Comparison of ENCODE assay signal across 8 mouse cellular contexts in the genomic region with DNA sequence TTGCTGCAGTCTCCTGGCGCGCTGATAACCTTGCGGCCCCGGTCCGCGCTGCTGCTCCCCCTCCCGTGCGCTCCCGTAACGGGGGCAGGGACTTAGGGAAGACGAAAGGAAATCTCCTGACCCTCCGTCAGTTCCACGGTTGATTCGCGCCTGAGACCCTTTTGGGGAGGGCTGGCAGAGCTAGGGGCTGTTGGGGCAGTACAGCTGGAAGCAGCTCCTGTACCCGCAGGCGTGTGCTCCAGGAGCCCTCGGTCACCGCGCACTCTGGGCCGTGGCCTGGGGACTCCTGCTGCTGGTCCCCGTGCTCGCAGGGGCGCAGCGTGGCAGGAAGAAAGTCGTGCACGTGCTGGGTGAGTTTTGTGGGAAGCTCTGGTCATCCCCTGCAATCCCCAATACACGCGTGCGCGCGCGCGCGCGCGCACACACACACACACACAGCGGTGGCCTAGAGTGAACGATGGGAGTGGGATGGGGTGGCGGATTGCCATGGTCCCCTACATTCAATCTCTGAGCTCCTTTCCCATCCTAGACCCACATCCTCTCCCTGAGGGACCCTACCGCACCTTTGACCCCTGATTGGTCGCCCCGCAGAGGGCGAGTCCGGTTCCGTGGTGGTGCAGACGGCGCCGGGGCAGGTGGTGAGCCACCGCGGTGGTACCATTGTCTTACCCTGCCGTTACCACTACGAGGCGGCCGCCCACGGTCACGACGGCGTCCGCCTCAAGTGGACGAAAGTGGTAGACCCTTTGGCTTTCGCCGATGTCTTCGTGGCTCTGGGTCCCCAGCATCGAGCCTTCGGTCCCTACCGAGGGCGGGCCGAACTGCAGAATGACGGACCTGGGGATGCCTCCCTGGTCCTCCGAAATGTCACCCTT. TPM values are rescaled to one million over a fixed set of nuclear protein-coding genes. Genes with fewer than 3 reads are reported as not detected.
DNase-seq lines count a peak whose midpoint lies in the region; ATAC-seq and TF ChIP-seq lines count a peak whose summit lies in the region.

No protein-coding gene starts in this region.

- H3K9me3 ChIP-seq in forebrain, embryonic 16.5 days (ENCODE audit: control insufficient read depth, low read length), result no peaks in the 10 kb centered on the region
- H3K9me3 ChIP-seq in liver, postnatal 0 days (ENCODE audit: low read length), result no peaks in the 10 kb centered on the region

- no peaks in the 10 kb centered on the region for H3K36me3 ChIP-seq in liver, adult 2 months (ENCODE audit: control insufficient read depth, insufficient read depth, low read length)
- no peaks in the 10 kb centered on the region for H3K36me3 ChIP-seq in forebrain, embryonic 16.5 days (ENCODE audit: control insufficient read depth, insufficient read depth)
- H3K36me3 ChIP-seq in liver, postnatal 0 days (replicated peaks; ENCODE audit: insufficient read depth, low read length), result no peaks in the 10 kb centered on the region

- H3K79me2 ChIP-seq in liver, adult 2 months (ENCODE audit: control insufficient read depth, insufficient read depth, low read length), result no peaks in the 10 kb centered on the region

- no peak for TF ChIP-seq EP300 in liver, postnatal 0 days (IDR thresholded peaks at IDR 0.05; ENCODE audit: low read depth)

- H3K4me2 ChIP-seq in forebrain, embryonic 16.5 days (ENCODE audit: low read length), result peak overlapping the region; percentile 86
- peak overlapping the region; percentile 68 for H3K4me2 ChIP-seq in liver, postnatal 0 days (ENCODE audit: low read depth, low read length)

- no peak overlapping the region for H3K27ac ChIP-seq in liver, adult 2 months (replicated peaks; ENCODE audit: insufficient read depth, low read depth, low read length)
- H3K27ac ChIP-seq in forebrain, embryonic 16.5 days (ENCODE audit: low read length), result no peak overlapping the region
- no peak overlapping the region for H3K27ac ChIP-seq in liver, postnatal 0 days (ENCODE audit: low read depth)

- WGBS in liver, adult 2 months, result 8% methylated on average over 71 of the region's 71 CpGs
- WGBS in forebrain, embryonic 16.5 days, result under 1% methylated on average over 71 of the region's 71 CpGs
- WGBS in liver, postnatal 0 days (ENCODE audit: insufficient replicate concordance), result 3% methylated on average over 71 of the region's 71 CpGs

- no peak for ATAC-seq in forebrain, embryonic 16.5 days
- no peak for ATAC-seq in liver, postnatal 0 days
- no peak for ATAC-seq in megakaryocyte-erythroid progenitor cell, adult 5-6 weeks (replicated peaks; ENCODE audit: low FRiP score, low TSS enrichment, poor library complexity, severe bottlenecking)

- TF ChIP-seq CTCF in liver, adult 2 months (IDR thresholded peaks at IDR 0.05; ENCODE audit: low read depth, low read length), result no peak
- TF ChIP-seq CTCF in liver, postnatal 0 days (IDR thresholded peaks at IDR 0.05; ENCODE audit: low read depth), result no peak

- peak overlapping the region; percentile 60 for H3K4me3 ChIP-seq in liver, adult 2 months (ENCODE audit: insufficient read depth, low read depth, low read length)
- H3K4me3 ChIP-seq in forebrain, embryonic 16.5 days (replicated peaks; ENCODE audit: low read length), result peak overlapping the region; percentile 46
- H3K4me3 ChIP-seq in liver, postnatal 0 days (ENCODE audit: low read depth, low read length), result peak overlapping the region; percentile 41

- peak overlapping the region; percentile 63 for H3K9ac ChIP-seq in liver, adult 2 months (ENCODE audit: low read depth, low read length)
- peak overlapping the region; percentile 26 for H3K9ac ChIP-seq in forebrain, embryonic 16.5 days (replicated peaks; ENCODE audit: low read depth, low read length)
- H3K9ac ChIP-seq in liver, postnatal 0 days (replicated peaks), result no peak overlapping the region; the same call in 1 of the 2 replicates

- no peak for TF ChIP-seq POLR2A in liver, adult 2 months (IDR thresholded peaks at IDR 0.05; ENCODE audit: extremely low read depth, insufficient read depth, low read length)

- H3K4me1 ChIP-seq in liver, adult 2 months (ENCODE audit: control insufficient read depth, insufficient read depth, low read length), result no peaks in the 10 kb centered on the region; the same call in none of the 2 replicates
- H3K4me1 ChIP-seq in forebrain, embryonic 16.5 days (replicated peaks; ENCODE audit: control insufficient read depth, insufficient read depth, low read length), result peaks cover 27% of the 10 kb centered on the region
- H3K4me1 ChIP-seq in liver, postnatal 0 days (ENCODE audit: insufficient read depth), result peaks cover 20% of the 10 kb centered on the region

- DNase-seq in liver, adult 2 months (ENCODE audit: extremely low read depth, low read depth, low spot score), result no peak
- no peak for DNase-seq in liver
- peak; percentile 61 for DNase-seq in cerebellum, adult 9-10 months
- no peak for DNase-seq in liver, postnatal 0 days
- no peak for DNase-seq in layer of hippocampus, adult 11-12 months (ENCODE audit: low spot score)
- no peak for DNase-seq in spleen, adult 12 weeks (ENCODE audit: low spot score)

- peaks cover 6% of the 10 kb centered on the region for H3K27me3 ChIP-seq in liver, adult 2 months (ENCODE audit: control insufficient read depth, insufficient read depth, low read length)
- H3K27me3 ChIP-seq in forebrain, embryonic 16.5 days (replicated peaks; ENCODE audit: control insufficient read depth, insufficient read depth, low read length), result peaks cover 68% of the 10 kb centered on the region
- peaks cover 77% of the 10 kb centered on the region for H3K27me3 ChIP-seq in liver, postnatal 0 days (ENCODE audit: insufficient read depth, low read length)

RNA-seq across cellular contexts. Expression of a gene that starts 1.2 kb away (rescaled TPM):
- total RNA-seq in liver, adult 2 months (2014; rRNA removed), result 2.2 and 4.2 TPM in 2 replicates
- polyA plus RNA-seq in liver, adult 2 months (2012; rRNA removed), result 4.4 and 8.8 TPM in 2 replicates
- polyA plus RNA-seq in forebrain, embryonic 16.5 days (2015; fragmentation: Nextera tagmentation; extraction: Ambion mirVana), result 0.25 and 0.63 TPM in 2 replicates
- polyA plus RNA-seq in liver, postnatal 0 days (2015; fragmentation: Nextera tagmentation; extraction: Ambion mirVana), result 0.02 TPM in 1 of 2 replicates, not detected in the other
- total RNA-seq in megakaryocyte-erythroid progenitor cell, adult 5-6 weeks (2014; fragmentation: Nextera tagmentation), result not detected in 2 replicates
- not detected in 2 replicates for total RNA-seq in megakaryocyte-erythroid progenitor cell, adult 5-6 weeks (2017)

RNA-seq across cellular contexts. Expression of a gene that starts 11.7 kb away (rescaled TPM):
- 43.8 and 67.9 TPM in 2 replicates for total RNA-seq in liver, adult 2 months (2014; rRNA removed)
- polyA plus RNA-seq in liver, adult 2 months (2012; rRNA removed), result 152 and 203 TPM in 2 replicates
- polyA plus RNA-seq in forebrain, embryonic 16.5 days (2015; fragmentation: Nextera tagmentation; extraction: Ambion mirVana), result 1.0 and 1.2 TPM in 2 replicates
- 32.5 and 38.7 TPM in 2 replicates for polyA plus RNA-seq in liver, postnatal 0 days (2015; fragmentation: Nextera tagmentation; extraction: Ambion mirVana)
- total RNA-seq in megakaryocyte-erythroid progenitor cell, adult 5-6 weeks (2014; fragmentation: Nextera tagmentation), result 0.77 TPM in 1 of 2 replicates, not detected in the other
- total RNA-seq in megakaryocyte-erythroid progenitor cell, adult 5-6 weeks (2017), result not detected in 2 replicates

RNA-seq across cellular contexts. Expression of a gene that starts 36.2 kb away (rescaled TPM):
- under 0.01 TPM in 1 of 2 replicates, not detected in the other for total RNA-seq in liver, adult 2 months (2014; rRNA removed)
- not detected in 2 replicates for polyA plus RNA-seq in liver, adult 2 months (2012; rRNA removed)
- 145 and 166 TPM in 2 replicates for polyA plus RNA-seq in forebrain, embryonic 16.5 days (2015; fragmentation: Nextera tagmentation; extraction: Ambion mirVana)
- not detected in 2 replicates for polyA plus RNA-seq in liver, postnatal 0 days (2015; fragmentation: Nextera tagmentation; extraction: Ambion mirVana)
- not detected in 2 replicates for total RNA-seq in megakaryocyte-erythroid progenitor cell, adult 5-6 weeks (2014; fragmentation: Nextera tagmentation)
- not detected in 2 replicates for total RNA-seq in megakaryocyte-erythroid progenitor cell, adult 5-6 weeks (2017)

RNA-seq across cellular contexts. Expression of a gene that starts 41.8 kb away (rescaled TPM):
- total RNA-seq in liver, adult 2 months (2014; rRNA removed), result 5.1 and 5.6 TPM in 2 replicates
- polyA plus RNA-seq in liver, adult 2 months (2012; rRNA removed), result 5.1 and 5.3 TPM in 2 replicates
- polyA plus RNA-seq in forebrain, embryonic 16.5 days (2015; fragmentation: Nextera tagmentation; extraction: Ambion mirVana), result 59.2 and 67.5 TPM in 2 replicates
- 11.7 and 11.8 TPM in 2 replicates for polyA plus RNA-seq in liver, postnatal 0 days (2015; fragmentation: Nextera tagmentation; extraction: Ambion mirVana)
- total RNA-seq in megakaryocyte-erythroid progenitor cell, adult 5-6 weeks (2014; fragmentation: Nextera tagmentation), result 24.6 and 26.9 TPM in 2 replicates
- 31.1 and 33.0 TPM in 2 replicates for total RNA-seq in megakaryocyte-erythroid progenitor cell, adult 5-6 weeks (2017)

RNA-seq across cellular contexts. Expression of a gene that starts 41.9 kb away (rescaled TPM):
- total RNA-seq in liver, adult 2 months (2014; rRNA removed), result 18.0 and 24.4 TPM in 2 replicates
- 30.1 and 40.5 TPM in 2 replicates for polyA plus RNA-seq in liver, adult 2 months (2012; rRNA removed)
- polyA plus RNA-seq in forebrain, embryonic 16.5 days (2015; fragmentation: Nextera tagmentation; extraction: Ambion mirVana), result 85.6 and 93.5 TPM in 2 replicates
- 11.1 and 12.2 TPM in 2 replicates for polyA plus RNA-seq in liver, postnatal 0 days (2015; fragmentation: Nextera tagmentation; extraction: Ambion mirVana)
- total RNA-seq in megakaryocyte-erythroid progenitor cell, adult 5-6 weeks (2014; fragmentation: Nextera tagmentation), result 45.9 and 62.1 TPM in 2 replicates
- total RNA-seq in megakaryocyte-erythroid progenitor cell, adult 5-6 weeks (2017), result 33.4 TPM in 2 replicates

Comparison
In these comparisons a context has a peak if more than half of its experiments do, and no peak if none do; other contexts are left out.
1. RNA of a gene that starts 11.7 kb away (polyA plus RNA-seq): 152 to 203 TPM in liver, adult 2 months and 32.5 to 38.7 TPM in liver, postnatal 0 days; 1.0 to 1.2 TPM in forebrain, embryonic 16.5 days; every median in the first group is over 10 times any median in the second.
2. RNA of a gene that starts 36.2 kb away (polyA plus RNA-seq): 145 to 166 TPM in forebrain, embryonic 16.5 days; not detected in liver, adult 2 months and not detected in liver, postnatal 0 days; every median in the first group is over 100 times any median in the second.
3. Peak in every context shown above with its lines, with median percentiles within 50 percentile points of each other: H3K4me3 ChIP-seq.